Mouse (Mus musculus) central nervous system, embryonic 11.5 days (tissue): ENCODE data around the gene Gm7075. TPM values are rescaled to one million over a fixed set of nuclear protein-coding genes. Genes with fewer than 3 reads are reported as not detected.

Experiments
- polyA plus RNA-seq: library from polyadenylated mRNA; depleted of rRNA; stranded (reverse); fragments of >200 nt; gene quantifications from 2 replicates; pipeline ENCODE4 v1.2.3, GENCODE M21; 2012; rRNA removed

The Gm7075 gene
- 0.48 and 1.0 TPM in 2 replicates for polyA plus RNA-seq

DNA sequence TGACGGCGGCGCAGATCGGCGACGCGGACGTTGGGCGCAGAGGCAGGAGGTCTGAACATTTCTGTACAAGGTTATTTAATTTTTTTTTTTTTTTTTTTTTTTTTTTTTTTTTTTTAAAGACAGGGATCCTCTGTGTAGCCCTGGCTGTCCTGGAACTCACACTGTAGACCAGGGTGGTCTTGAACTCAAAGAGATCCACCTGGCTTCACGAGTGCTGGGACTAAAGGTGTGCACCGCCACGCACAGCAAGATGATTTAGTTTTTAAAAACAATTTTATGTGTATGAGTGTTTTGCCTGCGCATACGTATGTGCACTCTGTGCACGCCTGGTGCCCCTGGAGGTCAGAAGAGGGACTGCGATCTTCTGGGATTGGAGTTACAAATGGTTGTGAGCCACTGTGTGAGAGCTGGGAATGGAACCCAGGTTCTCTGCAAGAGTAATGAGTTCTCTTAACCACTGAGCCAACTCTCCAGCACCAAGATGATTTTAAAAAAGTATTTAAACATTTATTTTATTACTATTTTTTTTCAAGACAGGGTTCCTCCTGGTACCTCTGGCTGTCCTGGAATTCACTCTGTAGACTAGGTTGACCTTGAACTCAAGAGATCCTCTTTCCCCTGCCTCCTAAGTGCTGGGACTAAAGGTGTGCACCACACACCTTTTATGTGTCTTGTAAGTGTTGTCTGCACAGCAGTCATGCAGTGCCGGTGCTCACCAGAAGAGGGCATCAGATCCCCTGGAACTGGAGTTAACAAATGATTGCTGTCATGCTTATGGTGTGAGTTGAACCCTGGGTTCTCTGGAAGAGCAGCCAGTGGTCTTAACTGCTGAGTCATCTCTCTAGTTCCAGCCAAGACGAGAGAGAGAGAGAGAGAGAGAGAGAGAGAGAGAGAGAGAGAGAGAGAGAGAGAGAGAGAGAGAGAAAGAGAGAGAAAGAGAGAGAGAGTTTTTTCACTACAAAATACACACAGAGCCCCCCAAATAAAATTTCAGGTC is at the start of gene Gm7075:
Gene Gm7075, minus strand, starts transcription at position 51 of the 997 bp plus-strand sequence.

GRCm38 (mm10) chr10:63429785-63430305 is 8.3 kb upstream of the Gm7075 start, which contains the start of gene Ctnna3:
Gene Ctnna3 (plus strand): TSS chr10:63430098.

GRCm38 (mm10) chr10:63382372-63383279 is 39.0 kb downstream of the Gm7075 start, which contains the start of gene Dnajc12:
Gene Dnajc12 (plus strand): TSS chr10:63382443.

GRCm38 (mm10) chr10:63381498-63382280 is 39.9 kb downstream of the Gm7075 start, which contains the start of gene Sirt1:
Gene Sirt1 (minus strand): TSS chr10:63381704.

Other genes with a start within 250 kb of the Gm7075 start
- 0.06 and 0.70 TPM in 2 replicates for gene Mypn, start 217.8 kb downstream of the Gm7075 start, polyA plus RNA-seq
- gene Herc4, start 178.0 kb downstream of the Gm7075 start, polyA plus RNA-seq = 43.5 and 48.8 TPM in 2 replicates
- 20.4 and 25.9 TPM in 2 replicates for gene Sirt1, start 40.1 kb downstream of the Gm7075 start, polyA plus RNA-seq
- 11.0 and 19.6 TPM in 2 replicates for gene Dnajc12, start 39.3 kb downstream of the Gm7075 start, polyA plus RNA-seq
- gene Ctnna3, start 8.3 kb upstream of the Gm7075 start, polyA plus RNA-seq = 0.17 and 0.36 TPM in 2 replicates